Mouse (Mus musculus) kidney, adult 2 months (tissue): ENCODE measurements at regions not wholly inside any gene's neighbourhood (a gene's known extent, or its start where the extent isn't known, plus 50 kb on each side); places are given as distances from the start of the nearest gene placed in this dataset.

ENCODE experiments used
- DNase-seq: peaks from one replicate; pipeline ENCODE4 v3.0.0; 2021
- H3K27ac ChIP-seq: fragments of 200-500 bp; 2 replicates; pipeline ENCODE4 v1.5.1; 2012; ENCODE audit warnings: low read depth, low read length, control low read depth, inconsistent platforms; ENCODE audit not compliant: insufficient read depth
- H3K27me3 ChIP-seq: fragments of 200-500 bp; replicated peaks from 2 replicates; pipeline ENCODE4 v1.6.1; 2012; ENCODE audit warnings: mild to moderate bottlenecking, moderate library complexity, low read length, inconsistent platforms; ENCODE audit not compliant: control insufficient read depth, insufficient read depth
- H3K36me3 ChIP-seq: fragments of 200-500 bp; 2 replicates; pipeline ENCODE4 v1.6.1; 2012; ENCODE audit warnings: mild to moderate bottlenecking, moderate library complexity, low read length, inconsistent platforms; ENCODE audit not compliant: control insufficient read depth, insufficient read depth
- H3K4me1 ChIP-seq: fragments of 200-500 bp; 2 replicates; pipeline ENCODE4 v1.6.1; 2011; ENCODE audit warnings: low read length; ENCODE audit not compliant: control insufficient read depth, insufficient read depth
- H3K4me3 ChIP-seq: fragments of 200-500 bp; 2 replicates; pipeline ENCODE4 v1.5.1; 2011; ENCODE audit warnings: mild to moderate bottlenecking, low read depth, low read length, control low read depth; ENCODE audit not compliant: insufficient read depth
- CTCF ChIP-seq: fragments of 200-500 bp; conservative IDR thresholded peaks from 2 replicates; pipeline ENCODE4 v1.5.1; 2011; ENCODE audit warnings: low read depth, mild to moderate bottlenecking, control low read depth, low read length, moderate library complexity, mixed read lengths; ENCODE audit not compliant: insufficient read depth, insufficient read length
- POLR2A ChIP-seq: fragments of 200-500 bp; IDR thresholded peaks from one replicate; pipeline ENCODE4 v1.6.1; 2011; ENCODE audit warnings: low read depth, low read length, control low read depth
- WGBS: fragments of 180-500 bp; shearing (Covaris S2); methylation state at CpG from one replicate; pipeline ENCODE4 v1.1.7; 2018; 5-methylcytosine and 5-hydroxymethylcytosine counted together

GRCm38 (mm10) chr15:8903651-8904050 is 64.1 kb upstream of the Ranbp3l start:
- no peak overlapping the region for H3K4me3 ChIP-seq
- WGBS, result 55% methylated on average over 2 of the region's 2 CpGs
- H3K4me1 ChIP-seq, result no peaks in the 10 kb centered on the region
- DNase-seq, result no peak
- H3K36me3 ChIP-seq, result no peaks in the 10 kb centered on the region
- TF ChIP-seq CTCF (no peak), POLR2A (no peak)
- no peak overlapping the region for H3K27ac ChIP-seq
- no peaks in the 10 kb centered on the region for H3K27me3 ChIP-seq

GRCm38 (mm10) chr15:8897487-8898158 is 70.1 kb upstream of the Ranbp3l start:
- H3K27ac ChIP-seq, result no peak overlapping the region
- TF ChIP-seq CTCF (no peak), POLR2A (no peak)
- H3K4me3 ChIP-seq, result no peak overlapping the region
- 82% methylated on average over 11 of the region's 11 CpGs for WGBS
- DNase-seq, result no peak
- H3K36me3 ChIP-seq, result no peaks in the 10 kb centered on the region
- H3K4me1 ChIP-seq, result no peaks in the 10 kb centered on the region
- H3K27me3 ChIP-seq, result no peaks in the 10 kb centered on the region

- Histone ChIP-seq H3K27ac (no peak overlapping the region), H3K27me3 (no peaks in the 10 kb centered on the region), H3K36me3 (no peaks in the 10 kb centered on the region), H3K4me1 (no peaks in the 10 kb centered on the region), H3K4me3 (no peak overlapping the region)
- 86% methylated on average over 2 of the region's 2 CpGs for WGBS
- TF ChIP-seq CTCF (no peak), POLR2A (no peak)
- no peak for DNase-seq
Observed at GRCm38 (mm10) chr15:8896856-8897255, 70.9 kb upstream of the Ranbp3l start.

GRCm38 (mm10) chr15:8896391-8896790 is 71.4 kb upstream of the Ranbp3l start:
- TF ChIP-seq POLR2A (no peak), CTCF (no peak)
- DNase-seq, result no peak
- H3K4me1 ChIP-seq, result no peaks in the 10 kb centered on the region
- 85% methylated on average over 12 of the region's 12 CpGs for WGBS
- no peaks in the 10 kb centered on the region for H3K36me3 ChIP-seq
- H3K27me3 ChIP-seq, result no peaks in the 10 kb centered on the region
- H3K4me3 ChIP-seq, result no peak overlapping the region
- H3K27ac ChIP-seq, result no peak overlapping the region

GRCm38 (mm10) chr15:8885585-8885984 is 82.2 kb upstream of the Ranbp3l start:
- no peaks in the 10 kb centered on the region for H3K36me3 ChIP-seq
- H3K27ac ChIP-seq, result peak overlapping the region; percentile 20; the same call in 1 of the 2 replicates
- H3K27me3 ChIP-seq, result no peaks in the 10 kb centered on the region
- H3K4me1 ChIP-seq, result 0 out of 2 replicates have a peak, but pooled peaks cover 6% of the 10 kb centered on the region
- TF ChIP-seq POLR2A (no peak), CTCF (no peak)
- 98% methylated on average over 3 of the region's 3 CpGs for WGBS
- peak; percentile 35 for DNase-seq
- no peak overlapping the region for H3K4me3 ChIP-seq

GRCm38 (mm10) chr15:8884608-8885467 is 82.9 kb upstream of the Ranbp3l start:
- H3K4me1 ChIP-seq, result 0 out of 2 replicates have a peak, but pooled peaks cover 6% of the 10 kb centered on the region
- WGBS, result 38% methylated on average over 18 of the region's 18 CpGs
- H3K27ac ChIP-seq, result no peak overlapping the region
- no peak overlapping the region for H3K4me3 ChIP-seq
- H3K36me3 ChIP-seq, result no peaks in the 10 kb centered on the region
- peak; percentile 49 for DNase-seq
- TF ChIP-seq POLR2A, result no peak
- TF ChIP-seq CTCF, result no peak
- no peaks in the 10 kb centered on the region for H3K27me3 ChIP-seq

- Histone ChIP-seq H3K27me3 (no peaks in the 10 kb centered on the region), H3K27ac (peak overlapping the region; percentile 16), H3K4me3 (no peak overlapping the region), H3K4me1 (0 out of 2 replicates have a peak, but pooled peaks cover 6% of the 10 kb centered on the region), H3K36me3 (no peaks in the 10 kb centered on the region)
- WGBS, result 45% methylated on average over 9 of the region's 9 CpGs
- TF ChIP-seq POLR2A, result no peak
- TF ChIP-seq CTCF, result no peak
- peak; percentile 63 for DNase-seq
Observed at GRCm38 (mm10) chr15:8882880-8883539, 84.7 kb upstream of the Ranbp3l start.
